Mouse (Mus musculus): ENCODE data around the gene Sh3bp4.
A peak's percentile ranks its signal among the peaks of the same experiment; 100 is the strongest.

Sh3bp4 gene

DNA sequence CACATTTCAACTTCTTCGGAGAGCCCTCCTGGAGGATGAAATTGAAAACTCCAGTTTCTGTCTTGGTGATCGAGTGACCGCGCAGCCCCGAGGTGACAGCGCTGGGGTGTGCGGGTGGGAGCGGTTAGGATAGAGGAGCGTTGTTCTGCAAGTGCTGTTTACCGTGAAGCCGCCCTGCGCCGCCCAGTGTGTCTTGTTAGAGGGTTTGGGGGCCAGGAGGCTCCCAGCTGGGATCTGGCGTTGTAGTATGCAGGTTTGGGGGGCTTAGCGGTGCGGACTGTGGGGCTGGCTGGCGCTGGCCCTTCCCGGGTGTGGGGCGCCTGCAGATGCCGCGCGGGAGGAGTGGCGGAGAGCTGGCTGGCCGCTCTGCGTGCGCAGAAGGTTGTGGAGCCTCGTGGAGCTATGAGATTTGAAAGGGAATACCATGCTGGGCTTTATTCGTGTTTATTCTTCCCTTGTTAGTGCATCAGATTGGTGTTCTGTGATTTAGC, 701 bp downstream of the Sh3bp4 start:
- peak; percentile 20 to 22 for DNase-seq (ENCODE audit: low read depth in 2 of 2, low spot score in 2 of 2)

DNA sequence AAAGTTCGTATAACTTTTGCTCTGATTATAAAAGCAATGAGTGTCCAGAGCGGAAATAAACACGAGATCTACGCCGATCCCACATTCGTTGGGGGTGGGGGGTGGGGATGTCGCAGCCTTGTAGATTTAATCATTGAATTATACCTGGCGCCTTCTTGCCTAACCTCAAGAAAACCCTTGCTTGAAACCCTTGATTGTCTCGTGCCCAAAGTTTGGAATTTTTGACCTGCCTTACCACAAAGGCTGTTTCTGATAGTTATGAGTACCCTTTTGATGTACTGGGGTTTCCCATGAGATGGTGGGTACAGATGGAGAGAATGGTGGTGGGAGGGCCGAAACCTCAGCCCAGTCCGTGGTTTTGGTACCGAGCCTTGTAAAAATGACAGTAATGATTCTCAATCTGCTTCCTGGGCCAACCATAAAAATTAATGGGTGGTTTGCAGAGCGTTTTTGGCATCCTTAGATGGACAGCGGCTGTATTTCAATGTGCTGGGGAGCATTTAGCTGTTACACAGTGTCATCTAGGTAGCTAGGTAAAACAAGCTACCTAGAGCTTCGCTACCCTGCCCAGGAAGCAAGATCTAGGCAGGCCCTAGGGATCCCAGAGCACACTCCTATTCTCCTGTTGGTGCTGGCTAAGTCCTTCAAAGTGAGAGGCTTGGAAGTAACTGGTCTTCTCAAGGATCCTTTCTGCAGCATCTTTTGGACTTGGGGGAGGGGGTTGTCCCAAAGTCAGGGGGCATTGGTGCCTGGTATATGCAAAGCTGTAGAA, 1.3 kb downstream of the Sh3bp4 start:
- no peak for DNase-seq (ENCODE audit: low read depth in 2 of 2, low spot score in 2 of 2)

DNA sequence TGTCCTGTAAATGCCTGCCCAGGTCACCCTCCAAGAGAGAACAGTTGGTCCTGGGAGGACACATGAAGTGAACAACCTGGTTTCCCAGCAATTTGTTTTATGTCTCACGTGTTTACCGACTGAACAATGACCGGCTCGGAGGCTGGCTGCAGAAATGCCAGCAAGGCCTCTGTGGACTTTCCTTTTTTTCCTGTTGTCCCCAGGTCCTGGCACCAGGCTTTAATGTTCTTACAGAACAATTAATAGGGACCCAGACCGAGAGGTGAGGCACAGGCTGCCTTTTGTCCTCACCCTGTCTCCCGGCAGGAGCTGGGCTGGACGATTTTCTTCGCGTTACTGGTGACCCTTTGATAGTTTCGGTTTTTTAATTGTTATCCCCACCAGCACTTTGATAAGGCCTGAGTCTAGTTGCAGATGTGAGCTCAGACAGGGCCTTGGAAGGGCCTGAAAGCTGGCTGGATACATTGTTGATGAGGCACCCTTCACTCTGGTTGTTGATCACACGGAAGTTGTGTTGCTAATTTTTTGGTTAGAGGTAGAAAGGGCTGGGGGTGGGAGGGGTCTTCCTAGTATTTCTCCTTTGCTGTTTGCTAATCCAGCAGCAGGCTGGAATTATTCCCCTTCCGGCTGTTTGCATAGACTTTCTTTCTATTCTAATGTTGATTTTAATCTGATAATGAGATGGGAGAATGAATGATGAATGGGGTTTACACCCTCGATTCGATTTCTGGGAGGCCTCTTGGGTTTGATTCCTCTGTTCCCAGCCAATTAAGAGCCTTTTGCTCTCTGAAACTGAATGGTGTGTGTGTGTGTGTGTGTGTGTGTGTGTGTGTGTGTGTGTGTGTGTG, 2.2 kb downstream of the Sh3bp4 start:
- DNase-seq (ENCODE audit: low read depth in 2 of 2, low spot score in 2 of 2): no peak

DNA sequence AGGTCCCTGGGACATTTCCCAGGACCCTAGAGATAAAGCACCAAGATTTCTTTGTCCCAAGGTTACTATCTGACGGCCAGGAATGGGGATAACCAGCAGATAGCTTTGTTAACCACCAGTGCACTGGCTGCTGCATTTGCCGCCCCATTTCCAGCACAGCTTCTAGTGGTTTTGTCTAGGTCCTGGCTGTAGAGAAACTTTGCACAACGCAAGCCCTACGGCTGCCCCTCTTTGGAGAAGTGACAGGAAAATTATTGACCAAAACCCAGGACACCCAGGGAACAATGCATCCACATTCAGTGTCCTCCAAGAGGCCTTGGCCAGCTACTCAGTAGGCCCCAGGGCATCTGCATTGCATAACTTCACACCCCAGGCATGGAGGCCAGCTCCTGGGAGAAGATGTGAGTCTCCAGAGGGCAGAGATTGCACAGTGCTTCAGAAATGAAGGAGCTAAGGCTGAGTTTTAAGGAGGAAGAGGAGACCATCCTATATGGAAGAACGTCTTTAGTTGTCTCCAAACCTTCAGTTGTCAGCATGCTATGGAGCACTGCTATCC, 3.2 kb downstream of the Sh3bp4 start:
- no peak for DNase-seq (ENCODE audit: low read depth in 2 of 2, low spot score in 2 of 2)

DNA sequence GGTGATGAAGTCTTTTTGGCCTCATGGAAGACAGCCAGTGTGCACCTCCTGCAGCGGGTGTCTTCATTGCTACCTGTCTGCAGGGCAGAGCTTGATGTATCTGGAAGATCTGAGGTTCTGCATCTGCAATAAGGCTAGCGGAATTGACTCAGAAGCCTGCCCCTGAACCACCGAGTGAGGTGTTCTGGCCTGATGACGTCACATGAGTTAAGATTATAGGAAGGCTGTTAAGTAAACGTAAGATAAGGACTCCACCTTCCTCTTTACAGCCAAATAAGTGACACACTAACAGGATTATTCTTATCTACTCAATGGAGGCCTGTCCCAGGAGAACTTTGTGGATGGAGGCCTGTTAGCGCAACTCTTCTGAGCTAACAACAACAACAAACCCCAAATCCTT, 4.5 kb downstream of the Sh3bp4 start:
- no peak for DNase-seq (ENCODE audit: low read depth in 2 of 2, low spot score in 2 of 2)

DNA sequence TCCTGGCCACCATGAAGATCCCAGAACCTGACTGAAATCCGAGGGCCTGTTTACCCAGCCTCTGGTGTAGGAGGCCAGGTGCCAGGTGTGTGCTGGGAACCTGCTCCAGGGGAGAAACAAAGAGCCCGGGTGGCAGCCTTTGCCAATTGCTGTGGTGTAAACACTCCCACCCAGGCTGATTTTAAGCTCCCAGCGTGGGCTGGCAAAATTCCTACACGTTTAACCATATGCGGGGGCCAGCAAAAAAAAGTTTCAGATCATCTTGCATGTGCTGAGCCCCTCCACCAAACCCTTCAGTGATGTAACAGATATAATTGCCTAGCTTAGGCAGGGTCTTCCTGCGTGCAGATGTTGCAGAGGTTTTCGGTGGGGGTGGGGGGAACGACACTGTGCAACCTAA, 4.9 kb downstream of the Sh3bp4 start:
- no peak for DNase-seq (ENCODE audit: low read depth in 2 of 2, low spot score in 2 of 2)

DNA sequence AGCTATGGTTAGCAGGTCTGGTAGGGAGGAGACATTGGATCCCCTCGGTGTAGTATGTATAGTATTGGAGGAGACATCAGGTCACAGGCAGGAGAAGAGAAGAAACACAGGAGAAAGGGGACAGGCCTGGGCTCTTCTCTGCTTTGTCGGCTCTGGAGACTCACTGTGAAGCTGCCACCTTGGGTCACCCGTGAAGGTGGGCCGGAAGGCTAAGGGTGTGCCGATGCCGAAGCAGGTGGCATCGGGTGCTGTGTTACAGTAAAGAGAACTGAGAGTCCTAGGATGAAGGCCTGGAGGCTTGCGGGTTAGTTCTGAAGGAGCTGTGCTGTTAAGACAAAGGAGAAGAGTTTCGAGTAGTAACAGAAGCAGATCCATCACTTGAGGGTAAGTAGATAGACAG, 6.6 kb downstream of the Sh3bp4 start:
- no peak for DNase-seq (ENCODE audit: low read depth in 2 of 2, low spot score in 2 of 2)

DNA sequence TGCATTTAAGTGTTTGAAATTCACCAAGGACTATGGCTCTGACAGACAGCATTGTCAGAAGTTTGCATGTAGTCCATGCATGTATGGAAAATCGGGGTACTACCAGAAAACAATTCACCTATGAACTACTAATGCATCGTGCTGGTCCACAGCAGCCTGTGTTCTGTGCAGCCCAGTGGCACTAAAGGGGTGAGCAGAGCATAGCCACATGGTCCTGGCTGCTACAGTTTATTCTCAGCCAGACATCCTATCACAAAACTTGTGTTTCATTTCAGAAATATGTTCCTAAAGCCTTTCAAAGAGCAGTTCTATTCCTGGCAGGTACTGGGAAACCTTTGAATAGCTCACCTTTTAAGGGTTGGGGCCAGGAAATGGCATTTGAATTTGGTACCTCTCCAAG, 8.0 kb downstream of the Sh3bp4 start:
- no peak for DNase-seq (ENCODE audit: low read depth in 2 of 2, low spot score in 2 of 2)

DNA sequence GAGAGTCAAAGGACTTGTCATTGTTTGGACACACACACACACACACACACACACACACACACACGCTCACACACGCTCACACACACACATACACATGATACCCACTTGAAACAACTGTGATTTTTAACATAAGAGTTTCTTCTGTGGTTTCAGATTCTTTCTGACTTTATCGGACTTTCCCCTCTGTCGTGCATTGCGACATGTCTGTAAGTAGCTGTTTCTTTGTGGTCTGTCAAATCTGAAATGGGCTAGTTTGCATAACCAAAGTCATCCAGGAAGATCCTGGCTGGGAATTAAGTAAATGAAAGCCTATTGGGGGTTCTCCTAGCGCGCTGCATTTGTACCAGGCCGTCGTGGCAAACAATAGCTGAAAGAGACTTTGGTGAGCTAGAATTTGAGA, 8.5 kb downstream of the Sh3bp4 start:
- DNase-seq (ENCODE audit: low read depth in 2 of 2, low spot score in 2 of 2): no peak

DNA sequence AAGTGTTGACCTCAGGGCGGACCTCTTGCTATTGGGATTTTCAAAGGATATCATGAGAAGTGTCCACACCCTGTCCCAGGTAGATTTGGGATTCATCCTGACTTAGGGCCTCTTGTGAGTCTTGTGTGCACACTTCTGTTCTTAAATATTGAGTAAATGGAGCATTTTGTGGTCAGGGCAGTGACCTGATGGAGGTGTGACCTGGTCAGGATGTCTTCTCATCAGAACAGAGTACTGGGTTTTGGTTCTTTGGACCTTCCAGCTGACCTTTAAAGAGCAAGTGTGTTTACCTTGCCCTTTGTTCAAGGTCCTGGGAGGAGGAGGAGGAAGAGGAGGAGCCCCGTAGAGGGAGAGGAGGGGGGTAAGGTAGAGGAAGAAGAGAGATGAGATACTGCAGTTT, 9.0 kb downstream of the Sh3bp4 start:
- DNase-seq (ENCODE audit: low read depth in 2 of 2, low spot score in 2 of 2): no peak

DNA sequence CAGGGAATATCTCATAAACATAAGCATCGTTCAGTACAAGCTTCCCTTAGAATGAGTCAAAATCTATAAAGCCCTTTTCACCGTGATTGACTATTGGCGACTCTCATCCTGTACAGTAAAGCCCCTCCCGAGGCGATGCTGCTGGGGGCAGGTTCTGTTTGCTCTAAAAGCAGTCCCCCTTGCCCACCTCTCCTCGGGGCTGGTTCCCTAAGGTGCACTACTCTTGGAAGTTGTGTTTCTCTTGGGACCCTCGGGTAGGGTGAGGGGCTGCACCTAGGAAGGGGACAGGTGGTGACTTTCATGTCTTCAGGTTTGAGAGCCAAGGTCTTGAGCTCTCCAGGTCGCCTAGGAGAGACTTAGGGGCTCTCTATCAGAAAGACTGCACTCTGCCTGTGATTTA, 10.2 kb downstream of the Sh3bp4 start:
- DNase-seq (ENCODE audit: low read depth in 2 of 2, low spot score in 2 of 2): no peak

DNA sequence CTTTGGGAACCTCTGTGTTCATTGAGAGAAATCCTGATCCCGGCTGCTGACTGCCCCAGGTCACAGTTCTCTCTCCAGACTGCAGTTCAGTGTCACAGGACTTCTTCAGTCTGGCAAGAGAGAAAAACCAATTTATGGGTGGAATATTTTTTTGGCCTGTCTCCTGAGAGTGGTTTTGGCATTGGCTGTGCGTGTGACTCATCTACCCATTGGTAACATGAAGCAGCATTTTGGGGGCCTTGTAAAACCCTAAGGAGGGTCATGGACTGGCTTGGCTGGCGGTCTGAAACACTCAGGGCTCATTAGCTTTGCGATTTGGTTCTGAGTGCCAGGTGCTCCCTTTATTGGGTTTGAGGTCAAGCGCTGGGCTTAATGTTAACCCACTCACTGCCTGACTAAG, 10.6 kb downstream of the Sh3bp4 start:
- no peak for DNase-seq (ENCODE audit: low read depth in 2 of 2, low spot score in 2 of 2)

DNA sequence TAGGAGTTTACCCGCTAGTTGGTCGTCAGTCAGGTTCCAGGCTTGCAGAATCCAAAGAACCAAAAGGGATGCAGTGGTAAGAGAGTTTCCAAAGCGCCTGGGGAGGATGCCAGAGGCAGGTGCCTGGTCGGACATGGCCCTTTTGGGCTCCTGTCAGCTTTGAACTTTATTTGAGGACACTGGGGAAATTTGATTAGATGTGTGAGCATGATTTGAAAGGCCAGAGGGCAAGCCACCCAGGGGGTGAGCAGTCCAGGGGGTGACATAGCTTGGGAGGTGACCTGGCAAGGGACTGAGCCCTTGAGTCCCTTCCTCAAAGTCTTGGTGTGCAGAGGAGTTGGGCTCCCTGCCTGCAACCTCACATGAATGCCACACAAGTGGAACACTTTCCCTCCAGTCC, 11.2 kb downstream of the Sh3bp4 start:
- no peak for DNase-seq (ENCODE audit: low read depth in 2 of 2, low spot score in 2 of 2)

DNA sequence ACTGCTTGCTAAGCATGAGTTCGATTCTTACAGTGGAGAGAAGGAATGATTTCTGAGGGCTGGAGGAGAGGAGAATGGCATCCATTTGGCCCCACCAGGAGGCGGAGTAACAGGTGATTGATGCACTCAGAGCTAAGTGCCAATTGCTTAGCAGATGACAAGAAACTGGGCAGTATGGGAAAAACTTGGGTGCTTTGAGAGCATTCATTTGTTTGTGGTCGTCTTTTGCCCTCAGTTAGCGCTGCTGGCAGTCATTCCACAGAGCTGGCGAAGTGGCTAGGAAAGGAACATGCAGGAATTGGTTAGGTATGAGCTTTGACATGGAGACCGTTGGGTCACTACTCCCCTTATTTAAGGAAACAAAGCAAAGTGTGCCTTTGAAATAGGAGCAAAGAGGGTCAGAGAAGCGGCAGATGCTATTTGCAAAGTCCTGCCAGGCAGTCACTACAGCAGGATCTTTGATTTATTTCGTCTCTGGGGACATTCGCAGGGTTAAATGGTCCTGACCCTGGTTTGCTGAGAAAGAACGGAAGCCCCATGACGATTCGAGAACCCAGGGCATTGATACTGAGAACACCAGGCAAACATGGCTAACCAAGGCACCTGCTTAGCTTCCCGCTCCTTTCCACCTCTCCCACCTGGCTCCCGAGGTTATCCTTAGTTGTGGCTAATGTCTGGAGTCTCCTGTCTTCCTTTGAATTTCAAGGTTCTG, 12.1 kb downstream of the Sh3bp4 start:
- DNase-seq (ENCODE audit: low read depth in 2 of 2, low spot score in 2 of 2): no peak

DNA sequence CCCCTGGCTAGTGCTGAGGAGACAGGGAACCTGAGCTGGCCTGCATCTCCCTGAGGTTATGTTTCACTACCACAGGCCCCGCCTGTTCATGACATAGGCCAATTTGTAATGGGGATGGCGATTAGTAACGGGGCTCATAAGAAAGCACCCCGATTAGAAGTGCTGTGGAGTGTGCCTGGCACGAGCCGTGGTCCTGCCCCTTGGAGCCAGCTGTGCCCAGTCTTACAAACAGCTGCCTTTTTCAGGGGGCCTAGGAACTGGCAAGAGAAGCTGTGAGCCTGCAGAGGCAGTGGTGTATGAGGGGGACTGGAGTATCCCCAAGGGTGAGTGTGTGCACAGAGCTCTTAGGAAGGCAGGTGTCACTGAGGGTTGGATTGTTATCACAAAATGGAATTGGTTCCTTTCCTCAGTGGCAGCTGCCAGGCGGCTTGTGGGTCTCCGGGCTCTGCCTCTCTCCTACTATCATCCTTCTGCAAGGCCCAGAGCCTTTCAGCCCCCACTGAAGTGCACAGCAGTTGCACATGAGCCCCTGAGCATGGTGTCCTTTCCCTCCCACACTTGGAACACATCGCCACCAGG, 16.4 kb downstream of the Sh3bp4 start:
- no peak for DNase-seq (ENCODE audit: low read depth in 2 of 2, low spot score in 2 of 2)

DNA sequence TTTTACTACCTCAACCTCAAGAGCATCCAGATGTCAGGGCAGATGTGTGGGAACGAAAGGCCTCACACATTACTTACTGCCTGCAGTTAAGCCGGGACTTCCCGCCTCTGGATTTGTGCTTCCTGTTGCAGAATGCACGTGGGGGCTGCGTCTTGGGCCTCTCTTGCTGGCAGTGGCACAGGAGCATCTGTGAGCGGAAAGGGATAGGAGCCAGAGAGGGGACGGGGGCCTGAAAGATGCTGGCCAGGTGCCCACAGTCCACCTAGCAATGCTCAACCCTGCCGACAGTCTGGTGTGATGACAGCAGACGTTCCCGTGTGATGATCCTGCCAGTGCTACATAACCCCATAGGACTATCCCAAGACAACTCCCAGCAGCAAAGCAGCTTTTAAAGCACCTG, 17.9 kb downstream of the Sh3bp4 start:
- no peak for DNase-seq (ENCODE audit: low read depth in 2 of 2, low spot score in 2 of 2)

DNA sequence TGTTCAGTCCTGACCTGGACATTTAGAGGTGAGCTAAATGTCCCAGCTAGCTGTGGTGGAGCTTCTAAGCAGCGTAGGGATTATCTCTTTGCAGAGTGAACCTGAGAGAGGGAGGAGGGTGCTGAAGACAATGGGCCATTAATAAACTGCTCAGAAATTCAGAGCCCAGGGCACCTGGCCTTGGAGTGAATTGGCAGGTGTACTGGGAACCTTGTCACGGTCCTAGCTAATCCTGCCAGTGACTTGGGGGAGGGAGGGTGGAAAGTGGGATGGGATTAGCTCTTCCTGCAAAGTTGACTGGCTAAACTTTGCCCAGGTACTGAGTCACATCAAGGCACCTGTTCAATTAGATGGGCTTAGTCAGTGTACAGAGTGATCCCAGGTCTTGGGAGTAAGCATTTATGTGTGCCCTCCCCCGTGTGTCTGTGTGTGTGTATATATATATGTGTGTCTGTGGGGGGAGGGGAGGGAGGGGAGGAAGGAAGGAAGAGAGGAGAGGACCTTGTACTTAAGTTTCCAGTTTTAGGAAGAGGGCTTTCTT, 18.6 kb downstream of the Sh3bp4 start:
- no peak for DNase-seq (ENCODE audit: low read depth in 2 of 2, low spot score in 2 of 2)

DNA sequence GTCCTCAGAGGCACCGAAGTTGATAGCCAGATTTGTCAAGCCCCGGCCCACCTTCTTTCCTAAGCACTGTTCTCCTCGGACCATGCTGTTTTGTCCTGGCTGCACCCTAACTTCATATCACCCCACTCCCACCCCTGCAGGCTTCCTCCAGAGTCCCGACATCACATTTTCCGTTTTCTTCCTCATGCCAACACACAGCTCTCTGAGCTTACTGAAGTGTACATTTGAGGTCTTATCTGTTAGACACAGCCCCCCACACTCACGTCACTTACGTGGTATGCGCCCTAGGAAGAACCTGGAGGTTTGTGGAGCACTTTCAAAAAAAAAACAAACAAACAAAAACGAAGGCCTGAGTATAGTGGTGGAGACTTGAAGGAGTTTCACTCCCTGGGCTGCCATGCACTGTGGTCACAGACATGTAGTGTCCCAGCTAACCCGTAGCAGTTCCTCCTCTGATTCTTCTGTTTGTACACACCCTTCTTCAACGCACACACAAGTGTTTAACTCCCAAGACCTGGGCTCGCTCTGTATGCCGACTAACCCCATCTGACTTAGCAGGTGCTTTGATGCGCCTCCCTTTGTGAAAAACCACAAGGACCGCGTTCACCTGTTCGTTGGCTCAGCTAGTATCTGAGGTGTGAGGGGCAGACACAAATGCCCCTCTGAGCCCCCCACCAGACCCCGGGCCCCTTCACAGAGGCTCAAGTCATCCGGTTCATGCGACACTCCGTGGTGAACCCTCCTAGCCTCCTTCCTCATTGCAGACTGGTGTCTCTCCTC, 19.8 kb downstream of the Sh3bp4 start:
- DNase-seq (ENCODE audit: low read depth in 2 of 2, low spot score in 2 of 2): no peak

DNA sequence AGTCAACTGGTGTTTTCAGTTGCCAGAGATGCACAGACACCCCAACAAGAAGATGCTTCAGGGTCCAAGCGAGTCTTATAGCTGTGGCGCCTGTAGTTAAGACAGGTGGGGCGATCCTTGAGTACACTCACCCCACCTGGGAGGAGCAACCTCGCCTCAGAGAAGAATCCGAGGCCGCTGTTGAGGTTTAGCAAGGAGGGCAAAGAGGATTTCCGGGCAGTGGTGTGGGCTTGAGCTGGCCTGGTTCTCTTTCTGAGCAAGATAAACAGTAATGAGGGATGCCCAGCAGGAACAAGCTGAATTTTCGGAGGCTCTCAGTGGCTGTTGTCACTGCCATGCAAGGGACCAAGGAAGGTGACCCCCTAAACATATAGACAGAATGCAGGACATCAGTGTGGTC, 20.5 kb downstream of the Sh3bp4 start:
- DNase-seq (ENCODE audit: low read depth in 2 of 2, low spot score in 2 of 2): no peak

DNA sequence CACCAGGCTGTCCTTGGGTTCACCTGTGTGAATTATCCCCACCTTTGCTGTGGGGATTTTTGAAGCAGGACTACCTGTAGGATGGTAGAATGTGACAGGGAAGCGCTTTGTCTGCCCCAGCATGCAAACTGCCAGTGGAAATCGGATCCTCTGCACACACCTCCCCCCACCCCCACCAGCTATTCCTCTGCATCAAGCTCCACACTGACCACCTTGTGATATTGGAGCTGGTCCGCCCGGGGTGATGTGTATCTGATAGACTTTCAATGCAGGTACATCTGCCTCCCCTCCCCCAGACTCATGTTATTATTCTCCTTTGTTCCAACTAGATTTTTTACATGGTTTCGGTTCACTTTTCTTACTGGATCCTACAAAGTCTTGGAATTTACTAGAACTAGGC, 21.8 kb downstream of the Sh3bp4 start:
- no peak for DNase-seq (ENCODE audit: low read depth in 2 of 2, low spot score in 2 of 2)

Data from CD8-positive naive resting alpha-beta T cell, adult 2 months (primary cell).